Mouse (Mus musculus): ENCODE data around the gene Lrrc1. TPM values are rescaled to one million over a fixed set of nuclear protein-coding genes. Genes with fewer than 3 reads are reported as not detected.

Lrrc1 gene
- polyA plus RNA-seq, 1 experiment from 2014 or later: 5.0 TPM

- no peaks in the 10 kb centered on the region for H3K4me1 ChIP-seq (ENCODE audit: control insufficient read depth, insufficient read depth, low read length)
- WGBS: 68% methylated on average over 2 of the region's 2 CpGs
- H3K27me3 ChIP-seq (ENCODE audit: control insufficient read depth, insufficient read depth, low read length): no peaks in the 10 kb centered on the region
- no peak overlapping the region for H3K27ac ChIP-seq (ENCODE audit: low read depth, low read length)
- DNase-seq (ENCODE audit: low spot score, missing footprints): no peak
- H3K9ac ChIP-seq (ENCODE audit: low read length): no peak overlapping the region
- H3K36me3 ChIP-seq (ENCODE audit: control insufficient read depth, insufficient read depth, low read length): no peaks in the 10 kb centered on the region
- H3K4me2 ChIP-seq: no peak overlapping the region
- ATAC-seq (ENCODE audit: low FRiP score): no peak
- H3K9me3 ChIP-seq (ENCODE audit: control insufficient read depth, low read length): no peaks in the 10 kb centered on the region
- H3K4me3 ChIP-seq (ENCODE audit: low read depth, low read length): no peak overlapping the region
These were observed 8.8 kb upstream of the Lrrc1 start for GRCm38 (mm10) chr9:77553465-77553864.

GRCm38 (mm10) chr9:77551036-77551512, 6.4 kb upstream of the Lrrc1 start:
- H3K27me3 ChIP-seq (ENCODE audit: control insufficient read depth, insufficient read depth, low read length): no peaks in the 10 kb centered on the region; the same call in 1 of the 2 replicates
- H3K4me2 ChIP-seq: no peak overlapping the region
- H3K9ac ChIP-seq (ENCODE audit: low read length): no peak overlapping the region
- no peak overlapping the region for H3K27ac ChIP-seq (ENCODE audit: low read depth, low read length)
- no peak overlapping the region for H3K4me3 ChIP-seq (ENCODE audit: low read depth, low read length)
- WGBS: 71% methylated on average over 7 of the region's 7 CpGs
- peaks cover 3% of the 10 kb centered on the region; the same call in 1 of the 2 replicates for H3K4me1 ChIP-seq (ENCODE audit: control insufficient read depth, insufficient read depth, low read length)
- ATAC-seq (ENCODE audit: low FRiP score) (no peak), DNase-seq (ENCODE audit: low spot score, missing footprints) (no peak)
- H3K9me3 ChIP-seq (ENCODE audit: control insufficient read depth, low read length): no peaks in the 10 kb centered on the region
- H3K36me3 ChIP-seq (ENCODE audit: control insufficient read depth, insufficient read depth, low read length): no peaks in the 10 kb centered on the region

GRCm38 (mm10) chr9:77546010-77546409, 1.3 kb upstream of the Lrrc1 start:
- DNase-seq (ENCODE audit: low spot score, missing footprints): no peak
- Histone ChIP-seq H3K9me3 (ENCODE audit: control insufficient read depth, low read length) (no peaks in the 10 kb centered on the region), H3K4me1 (ENCODE audit: control insufficient read depth, insufficient read depth, low read length) (peaks cover 12% of the 10 kb centered on the region; the same call in 1 of the 2 replicates), H3K4me2 (no peak overlapping the region), H3K9ac (ENCODE audit: low read length) (no peak overlapping the region), H3K4me3 (ENCODE audit: low read depth, low read length) (no peak overlapping the region), H3K27me3 (ENCODE audit: control insufficient read depth, insufficient read depth, low read length) (no peaks in the 10 kb centered on the region; the same call in 1 of the 2 replicates), H3K27ac (ENCODE audit: low read depth, low read length) (no peak overlapping the region), H3K36me3 (ENCODE audit: control insufficient read depth, insufficient read depth, low read length) (no peaks in the 10 kb centered on the region)
- 59% methylated on average over 3 of the region's 3 CpGs for WGBS
- no peak for ATAC-seq (ENCODE audit: low FRiP score)

GRCm38 (mm10) chr9:77545068-77545421, 375 bp upstream of the Lrrc1 start:
- WGBS: 0% methylated on average over 17 of the region's 17 CpGs
- Histone ChIP-seq H3K4me3 (ENCODE audit: low read depth, low read length) (peak overlapping the region; percentile 75), H3K27me3 (ENCODE audit: control insufficient read depth, insufficient read depth, low read length) (no peaks in the 10 kb centered on the region; the same call in 1 of the 2 replicates), H3K36me3 (ENCODE audit: control insufficient read depth, insufficient read depth, low read length) (no peaks in the 10 kb centered on the region), H3K4me2 (peak overlapping the region; percentile 96), H3K9me3 (ENCODE audit: control insufficient read depth, low read length) (no peaks in the 10 kb centered on the region), H3K27ac (ENCODE audit: low read depth, low read length) (no peak overlapping the region), H3K4me1 (ENCODE audit: control insufficient read depth, insufficient read depth, low read length) (peaks cover 12% of the 10 kb centered on the region; the same call in 1 of the 2 replicates), H3K9ac (ENCODE audit: low read length) (peak overlapping the region; percentile 77)
- DNase-seq (ENCODE audit: low spot score, missing footprints) (no peak), ATAC-seq (ENCODE audit: low FRiP score) (peak; percentile 66)

- Histone ChIP-seq H3K9me3 (ENCODE audit: control insufficient read depth, low read length) (no peaks in the 10 kb centered on the region), H3K9ac (ENCODE audit: low read length) (peak overlapping the region; percentile 77), H3K36me3 (ENCODE audit: control insufficient read depth, insufficient read depth, low read length) (no peaks in the 10 kb centered on the region), H3K4me3 (ENCODE audit: low read depth, low read length) (peak overlapping the region; percentile 75), H3K4me2 (peak overlapping the region; percentile 96), H3K27ac (ENCODE audit: low read depth, low read length) (no peak overlapping the region), H3K4me1 (ENCODE audit: control insufficient read depth, insufficient read depth, low read length) (peaks cover 12% of the 10 kb centered on the region; the same call in 1 of the 2 replicates), H3K27me3 (ENCODE audit: control insufficient read depth, insufficient read depth, low read length) (no peaks in the 10 kb centered on the region; the same call in 1 of the 2 replicates)
- ATAC-seq (ENCODE audit: low FRiP score): peak; percentile 13
- under 1% methylated on average over 40 of the region's 40 CpGs for WGBS
- peak; percentile 95 for DNase-seq (ENCODE audit: low spot score, missing footprints)
These were observed 1.0 kb downstream of the Lrrc1 start for GRCm38 (mm10) chr9:77543351-77544321.

- Histone ChIP-seq H3K4me3 (ENCODE audit: low read depth, low read length) (no peak overlapping the region), H3K4me2 (no peak overlapping the region), H3K27me3 (ENCODE audit: control insufficient read depth, insufficient read depth, low read length) (no peaks in the 10 kb centered on the region; the same call in 1 of the 2 replicates), H3K9me3 (ENCODE audit: control insufficient read depth, low read length) (no peaks in the 10 kb centered on the region), H3K36me3 (ENCODE audit: control insufficient read depth, insufficient read depth, low read length) (no peaks in the 10 kb centered on the region), H3K9ac (ENCODE audit: low read length) (no peak overlapping the region), H3K27ac (ENCODE audit: low read depth, low read length) (no peak overlapping the region), H3K4me1 (ENCODE audit: control insufficient read depth, insufficient read depth, low read length) (peaks cover 9% of the 10 kb centered on the region; the same call in 1 of the 2 replicates)
- DNase-seq (ENCODE audit: low spot score, missing footprints): peak; percentile 62
- no peak for ATAC-seq (ENCODE audit: low FRiP score)
- 97% methylated on average over 7 of the region's 7 CpGs for WGBS
These were observed 3.1 kb downstream of the Lrrc1 start for GRCm38 (mm10) chr9:77541556-77541955.

GRCm38 (mm10) chr9:77539232-77539631, 5.4 kb downstream of the Lrrc1 start:
- no peak overlapping the region for H3K27ac ChIP-seq (ENCODE audit: low read depth, low read length)
- H3K9ac ChIP-seq (ENCODE audit: low read length): no peak overlapping the region
- no peaks in the 10 kb centered on the region for H3K36me3 ChIP-seq (ENCODE audit: control insufficient read depth, insufficient read depth, low read length)
- no peak for ATAC-seq (ENCODE audit: low FRiP score)
- H3K4me3 ChIP-seq (ENCODE audit: low read depth, low read length): no peak overlapping the region
- no peak overlapping the region for H3K4me2 ChIP-seq
- WGBS: 91% methylated on average over 9 of the region's 9 CpGs
- no peak for DNase-seq (ENCODE audit: low spot score, missing footprints)
- H3K9me3 ChIP-seq (ENCODE audit: control insufficient read depth, low read length): no peaks in the 10 kb centered on the region
- no peaks in the 10 kb centered on the region; the same call in 1 of the 2 replicates for H3K27me3 ChIP-seq (ENCODE audit: control insufficient read depth, insufficient read depth, low read length)
- peaks cover 19% of the 10 kb centered on the region for H3K4me1 ChIP-seq (ENCODE audit: control insufficient read depth, insufficient read depth, low read length)

- WGBS: 90% methylated on average over 10 of the region's 10 CpGs
- no peak overlapping the region for H3K27ac ChIP-seq (ENCODE audit: low read depth, low read length)
- H3K4me2 ChIP-seq: no peak overlapping the region
- H3K4me3 ChIP-seq (ENCODE audit: low read depth, low read length): no peak overlapping the region
- ATAC-seq (ENCODE audit: low FRiP score) (no peak), DNase-seq (ENCODE audit: low spot score, missing footprints) (no peak)
- H3K36me3 ChIP-seq (ENCODE audit: control insufficient read depth, insufficient read depth, low read length): no peaks in the 10 kb centered on the region
- no peaks in the 10 kb centered on the region for H3K9me3 ChIP-seq (ENCODE audit: control insufficient read depth, low read length)
- H3K27me3 ChIP-seq (ENCODE audit: control insufficient read depth, insufficient read depth, low read length): peaks cover 3% of the 10 kb centered on the region; the same call in 1 of the 2 replicates
- peaks cover 15% of the 10 kb centered on the region for H3K4me1 ChIP-seq (ENCODE audit: control insufficient read depth, insufficient read depth, low read length)
- H3K9ac ChIP-seq (ENCODE audit: low read length): no peak overlapping the region
These were observed 7.3 kb downstream of the Lrrc1 start for GRCm38 (mm10) chr9:77537357-77537756.

- no peak overlapping the region for H3K27ac ChIP-seq (ENCODE audit: low read depth, low read length)
- H3K36me3 ChIP-seq (ENCODE audit: control insufficient read depth, insufficient read depth, low read length): no peaks in the 10 kb centered on the region
- peaks cover 3% of the 10 kb centered on the region; the same call in 1 of the 2 replicates for H3K27me3 ChIP-seq (ENCODE audit: control insufficient read depth, insufficient read depth, low read length)
- H3K4me3 ChIP-seq (ENCODE audit: low read depth, low read length): no peak overlapping the region
- ATAC-seq (ENCODE audit: low FRiP score): no peak
- no peak overlapping the region for H3K4me2 ChIP-seq
- WGBS: 85% methylated on average over 7 of the region's 7 CpGs
- H3K4me1 ChIP-seq (ENCODE audit: control insufficient read depth, insufficient read depth, low read length): peaks cover 15% of the 10 kb centered on the region
- no peak for DNase-seq (ENCODE audit: low spot score, missing footprints)
- H3K9ac ChIP-seq (ENCODE audit: low read length): no peak overlapping the region
- H3K9me3 ChIP-seq (ENCODE audit: control insufficient read depth, low read length): no peaks in the 10 kb centered on the region
These were observed 7.8 kb downstream of the Lrrc1 start for GRCm38 (mm10) chr9:77536832-77537231.

Data from midbrain, embryonic 11.5 days (tissue).